Mouse (Mus musculus) heart, postnatal 0 days (tissue): Measurements from ENCODE around the gene Strip1. TPM values are rescaled to one million over a fixed set of nuclear protein-coding genes. Genes with fewer than 3 reads are reported as not detected.
"Not testable (repeated sequence)": the region's sequence is repeated elsewhere in the genome, so short reads cannot be mapped to it uniquely, and the experiment has no call there.

Experiments used
- ATAC-seq: fragments of 200-750 bp; cut with Nextera tagmentation; 2 replicates; pipeline ENCODE4 v1.8.0; 2017; ENCODE audit warnings: low read depth, moderate number of reproducible peaks, moderate library complexity; ENCODE audit not compliant: insufficient read depth
- DNase-seq: peaks from one replicate; pipeline ENCODE4 v3.0.0-alpha.2; 2016; ENCODE audit warnings: low spot score
- H3K27ac ChIP-seq: fragments of 300-500 bp; sonication (generic); 2 replicates; pipeline ENCODE4 v1.5.1; 2014; ENCODE audit warnings: low read depth, mild to moderate bottlenecking
- H3K27me3 ChIP-seq: fragments of 300-500 bp; sonication (generic); 2 replicates; pipeline ENCODE4 v1.6.1; 2014; ENCODE audit warnings: low read length, mixed read lengths; ENCODE audit not compliant: control insufficient read depth, insufficient read depth
- H3K36me3 ChIP-seq: fragments of 300-500 bp; sonication (generic); replicated peaks from 2 replicates; pipeline ENCODE4 v1.6.1; 2014; ENCODE audit warnings: low read length, mixed read lengths; ENCODE audit not compliant: control insufficient read depth, insufficient read depth
- H3K4me1 ChIP-seq: fragments of 300-500 bp; sonication (generic); 2 replicates; pipeline ENCODE4 v1.6.1; 2014; ENCODE audit warnings: antibody characterized with exemption; ENCODE audit not compliant: control insufficient read depth, insufficient read depth
- H3K4me2 ChIP-seq: fragments of 300-500 bp; sonication (generic); 2 replicates; pipeline ENCODE4 v1.6.1; 2014; ENCODE audit warnings: low read depth, mild to moderate bottlenecking, low read length, moderate library complexity
- H3K4me3 ChIP-seq: fragments of 300-500 bp; sonication (generic); 2 replicates; pipeline ENCODE4 v1.5.1; 2014; ENCODE audit warnings: low read depth, low read length
- H3K9ac ChIP-seq: fragments of 300-500 bp; sonication (generic); replicated peaks from 2 replicates; pipeline ENCODE4 v1.6.1; 2014; ENCODE audit warnings: low read depth, low read length, mixed read lengths
- H3K9me3 ChIP-seq: fragments of 300-500 bp; sonication (generic); replicated peaks from 2 replicates; pipeline ENCODE4 v1.6.1; 2016; ENCODE audit warnings: low read length; ENCODE audit not compliant: control insufficient read depth
- CTCF ChIP-seq: IDR thresholded peaks from 2 replicates; pipeline ENCODE4 v1.5.1; 2016; ENCODE audit warnings: antibody characterized with exemption, control low read depth, low read depth
- EP300 ChIP-seq: IDR thresholded peaks from 2 replicates; pipeline ENCODE4 v1.6.1; 2016; ENCODE audit warnings: antibody characterized with exemption, low read depth
- WGBS: fragments of 180-500 bp; shearing (Covaris S2); extraction: QIAGEN DNeasy Blood & Tissue Kit; methylation state at CpG from one replicate; pipeline ENCODE4 v1.1.7; 2014; 5-methylcytosine and 5-hydroxymethylcytosine counted together
- polyA plus RNA-seq: library from polyadenylated mRNA; unstranded; fragments of >200 nt; fragmentation: Nextera tagmentation; extraction: Ambion mirVana; gene quantifications from 2 replicates; pipeline ENCODE4 v1.2.1, GENCODE M21; 2015
- total RNA-seq: library from RNA; depleted of rRNA; stranded (reverse); fragments of >200 nt; gene quantifications from 2 replicates; pipeline ENCODE4 v1.2.3, GENCODE M21; 2014; ENCODE audit warnings: low replicate concordance

Gene Strip1
- total and polyA plus RNA-seq, 2 experiments from 2014 or later, result 24.0 to 49.2 TPM

- H3K27me3 ChIP-seq, result no peaks in the 10 kb centered on the region
- no peaks in the 10 kb centered on the region for H3K9me3 ChIP-seq
- H3K4me2 ChIP-seq, result no peak overlapping the region
- no peak overlapping the region for H3K9ac ChIP-seq
- no peak for DNase-seq
- H3K4me3 ChIP-seq, result no peak overlapping the region
- H3K36me3 ChIP-seq, result peaks cover 17% of the 10 kb centered on the region; the same call in 1 of the 2 replicates
- no peaks in the 10 kb centered on the region for H3K4me1 ChIP-seq
- TF ChIP-seq EP300, result no peak
- TF ChIP-seq CTCF, result no peak
- H3K27ac ChIP-seq, result no peak overlapping the region
- WGBS, result 79% methylated on average over 3 of the region's 3 CpGs
- ATAC-seq, result no peak
Observed at GRCm38 (mm10) chr3:107654861-107655260, 23.4 kb upstream of the Strip1 start.

DNA sequence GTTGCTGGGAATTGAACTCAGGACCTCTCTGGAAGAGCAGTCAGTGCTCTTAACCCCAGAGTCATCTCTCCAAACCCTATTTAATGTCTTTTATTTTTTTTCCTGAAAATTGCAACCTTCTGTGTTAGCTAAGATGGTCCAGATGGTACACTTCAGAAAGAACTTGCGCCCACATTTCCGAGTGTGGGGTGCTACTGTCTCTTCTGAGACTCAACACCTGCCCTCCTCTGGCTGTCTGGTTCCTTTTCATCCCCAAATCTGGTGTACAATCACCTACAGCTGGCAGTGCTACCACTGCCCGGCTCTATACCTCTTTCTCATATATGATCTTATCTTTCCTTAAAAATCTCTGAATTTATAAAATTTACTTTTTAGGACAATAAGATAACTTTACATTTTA lies 21.5 kb upstream of the Strip1 start:
- TF ChIP-seq CTCF (no peak), EP300 (no peak)
- Histone ChIP-seq H3K4me1 (no peaks in the 10 kb centered on the region), H3K9me3 (no peaks in the 10 kb centered on the region), H3K4me3 (no peak overlapping the region), H3K36me3 (no peaks in the 10 kb centered on the region), H3K4me2 (no peak overlapping the region), H3K27ac (no peak overlapping the region), H3K9ac (no peak overlapping the region), H3K27me3 (no peaks in the 10 kb centered on the region)
- ATAC-seq (no peak), DNase-seq (no peak)
- WGBS, result 93% methylated on average over 3 of the region's 3 CpGs

- not testable (repeated sequence) for H3K4me1 ChIP-seq, H3K27ac ChIP-seq, H3K27me3 ChIP-seq, H3K9ac ChIP-seq, DNase-seq, H3K4me3 ChIP-seq, H3K9me3 ChIP-seq, H3K4me2 ChIP-seq, ATAC-seq, H3K36me3 ChIP-seq
- 59% methylated on average over 5 of the region's 5 CpGs for WGBS
Observed at GRCm38 (mm10) chr3:107650276-107650675, 18.8 kb upstream of the Strip1 start.

DNA sequence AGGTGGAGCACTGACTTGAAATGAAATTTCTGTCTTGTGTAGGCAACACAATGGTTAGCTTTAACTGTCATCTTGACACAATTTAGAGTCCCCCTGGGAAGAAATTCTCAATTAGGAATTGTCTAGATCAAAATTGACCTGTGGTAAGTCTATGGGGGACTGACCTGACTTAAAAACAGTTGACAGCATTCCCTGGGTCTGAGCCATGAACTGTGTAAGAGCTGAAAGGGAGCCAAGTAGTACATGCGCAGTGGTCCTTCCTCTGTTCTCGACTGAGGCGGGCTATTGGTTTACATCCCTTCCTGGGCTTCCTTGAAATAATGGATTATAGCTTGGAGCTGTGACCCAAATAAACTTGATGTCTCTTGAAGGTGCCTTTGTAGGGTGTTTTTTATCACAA lies 15.5 kb upstream of the Strip1 start:
- WGBS, result 51% methylated on average over 3 of the region's 3 CpGs
- H3K27me3 ChIP-seq, result no peaks in the 10 kb centered on the region
- ATAC-seq (no peak), DNase-seq (peak; percentile 18)
- H3K27ac ChIP-seq, result no peak overlapping the region
- no peaks in the 10 kb centered on the region for H3K36me3 ChIP-seq
- H3K4me2 ChIP-seq, result no peak overlapping the region
- no peak overlapping the region for H3K9ac ChIP-seq
- no peak for TF ChIP-seq CTCF
- no peak for TF ChIP-seq EP300
- no peaks in the 10 kb centered on the region for H3K4me1 ChIP-seq
- H3K9me3 ChIP-seq, result no peaks in the 10 kb centered on the region
- H3K4me3 ChIP-seq, result no peak overlapping the region

- Histone ChIP-seq H3K4me3 (no peak overlapping the region), H3K27me3 (no peaks in the 10 kb centered on the region), H3K4me1 (no peaks in the 10 kb centered on the region), H3K9me3 (no peaks in the 10 kb centered on the region), H3K4me2 (no peak overlapping the region), H3K36me3 (no peaks in the 10 kb centered on the region), H3K27ac (no peak overlapping the region), H3K9ac (no peak overlapping the region)
- ATAC-seq, result no peak
- WGBS, result 63% methylated on average over 5 of the region's 5 CpGs
- TF ChIP-seq EP300 (no peak), CTCF (no peak)
- no peak for DNase-seq
Observed at GRCm38 (mm10) chr3:107637606-107638172, 6.2 kb upstream of the Strip1 start.

- no peak for ATAC-seq
- Histone ChIP-seq H3K27ac (no peak overlapping the region), H3K36me3 (no peaks in the 10 kb centered on the region), H3K4me3 (no peak overlapping the region), H3K27me3 (no peaks in the 10 kb centered on the region), H3K9ac (no peak overlapping the region), H3K4me1 (no peaks in the 10 kb centered on the region), H3K4me2 (no peak overlapping the region), H3K9me3 (no peaks in the 10 kb centered on the region)
- no peak for DNase-seq
- TF ChIP-seq EP300 (no peak), CTCF (no peak)
- 49% methylated on average over 3 of the region's 3 CpGs for WGBS
Observed at GRCm38 (mm10) chr3:107636236-107636635, 4.7 kb upstream of the Strip1 start.
